Mouse (Mus musculus) 3134 (cell line): Measurements from ENCODE around the gene Gls.

Source experiments
- DNase-seq: peaks from one replicate; pipeline ENCODE4 v3.0.0-alpha.2; 2011; ENCODE audit warnings: low spot score; ENCODE audit not compliant: insufficient read length; ENCODE audit errors: extremely low read depth

Gls gene

GRCm38 (mm10) chr1:52233143-52233713 lies at the start of gene Gls:
Gene Gls (minus strand): TSS chr1:52233232.
- DNase-seq, result peak; percentile 97

GRCm38 (mm10) chr1:52279831-52280595 lies 47.0 kb upstream of the Gls start:
- no peak for DNase-seq

- no peak for DNase-seq
Observed at GRCm38 (mm10) chr1:52279331-52279730, 46.3 kb upstream of the Gls start.

GRCm38 (mm10) chr1:52278073-52278472 lies 45.0 kb upstream of the Gls start:
- DNase-seq, result no peak

DNA sequence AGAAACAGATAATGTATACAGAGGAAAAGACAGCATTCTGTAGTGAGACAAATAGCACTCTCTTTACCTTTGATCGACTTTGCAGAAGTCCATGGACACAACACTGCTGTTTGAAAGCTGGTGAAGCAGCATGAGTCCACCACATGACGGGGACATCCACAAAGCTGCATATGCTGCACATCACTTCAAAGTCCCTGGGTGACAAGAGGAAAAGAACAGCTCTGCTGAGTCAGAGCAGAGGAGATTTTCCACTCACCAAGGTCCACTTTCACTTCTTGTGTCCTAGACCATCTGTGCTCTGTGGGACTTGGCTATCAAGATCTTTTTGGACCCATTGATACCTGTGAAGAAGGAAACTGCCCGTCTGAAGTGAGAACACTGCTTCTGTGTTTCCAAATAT lies 41.2 kb upstream of the Gls start:
- no peak for DNase-seq

DNA sequence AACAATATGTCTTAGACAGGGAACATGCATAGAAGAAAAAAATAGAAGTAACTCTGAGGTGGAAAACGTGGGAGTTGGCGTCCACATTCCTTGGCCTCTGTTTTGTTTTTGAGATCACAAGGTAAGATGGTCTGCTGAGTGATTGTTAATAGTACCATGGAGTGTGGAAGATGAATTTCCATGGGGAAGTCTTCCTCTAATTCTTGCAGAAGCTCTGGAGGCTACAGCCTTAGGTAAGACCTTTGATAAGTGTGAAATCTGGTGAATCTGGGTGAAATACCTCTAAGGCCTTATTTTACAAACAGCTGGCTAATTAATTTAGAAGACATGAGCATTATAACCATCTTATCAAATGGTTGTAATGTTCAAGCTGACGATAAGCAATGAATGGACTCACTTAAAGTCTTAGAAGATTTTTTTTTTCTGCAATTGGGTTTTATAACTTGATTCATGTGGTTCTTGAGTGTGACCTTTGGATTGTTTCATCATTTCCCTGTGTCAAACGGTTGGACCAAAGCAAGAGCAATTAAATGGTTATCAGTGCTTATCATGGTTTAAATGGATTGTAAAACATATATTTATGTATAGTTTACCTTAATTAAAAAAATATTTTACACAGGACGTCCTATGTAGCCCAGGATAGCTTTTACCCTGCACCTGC lies 39.1 kb upstream of the Gls start:
- no peak for DNase-seq

GRCm38 (mm10) chr1:52270354-52270753 lies 37.3 kb upstream of the Gls start:
- no peak for DNase-seq

- no peak for DNase-seq
Observed at GRCm38 (mm10) chr1:52269596-52269995, 36.6 kb upstream of the Gls start.

DNA sequence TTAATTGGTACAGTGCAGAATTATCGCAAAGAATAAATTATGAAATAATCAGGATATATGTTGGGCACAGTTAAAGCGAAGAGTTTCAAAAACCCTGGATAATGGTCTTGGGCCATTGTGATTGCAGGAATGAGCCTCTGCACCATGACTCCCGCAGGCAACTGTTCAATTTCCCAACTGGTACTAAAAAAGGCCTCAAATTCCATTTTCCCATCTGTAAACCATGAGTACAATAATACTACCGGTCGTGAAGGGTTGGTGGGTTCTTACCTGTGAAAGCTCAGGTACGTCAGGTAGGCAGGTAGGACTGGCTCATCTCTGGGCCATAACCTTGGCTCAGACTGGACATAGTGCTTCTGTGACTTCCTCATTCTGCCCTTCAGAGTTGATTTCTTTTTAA lies 35.0 kb upstream of the Gls start:
- DNase-seq, result no peak

DNA sequence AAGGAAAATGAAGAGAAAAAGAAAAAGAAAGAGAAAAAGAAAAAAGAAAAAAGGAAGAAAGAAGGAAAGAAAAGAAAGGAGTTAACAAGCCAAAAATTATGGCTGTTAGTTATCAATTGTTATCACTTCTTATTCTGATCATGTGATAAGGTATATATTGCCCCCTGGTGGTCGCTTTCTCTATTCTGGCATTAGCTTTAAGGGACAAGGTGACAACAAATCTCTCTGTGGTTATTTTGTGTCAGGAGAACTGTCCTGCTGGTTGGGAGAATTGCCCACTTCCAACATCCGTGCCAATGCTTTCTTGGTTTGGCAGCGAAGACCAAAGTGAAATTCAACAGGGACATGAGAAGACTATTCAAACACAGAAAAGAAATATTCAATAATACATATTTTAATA lies 34.6 kb upstream of the Gls start:
- DNase-seq, result peak; percentile 39

DNA sequence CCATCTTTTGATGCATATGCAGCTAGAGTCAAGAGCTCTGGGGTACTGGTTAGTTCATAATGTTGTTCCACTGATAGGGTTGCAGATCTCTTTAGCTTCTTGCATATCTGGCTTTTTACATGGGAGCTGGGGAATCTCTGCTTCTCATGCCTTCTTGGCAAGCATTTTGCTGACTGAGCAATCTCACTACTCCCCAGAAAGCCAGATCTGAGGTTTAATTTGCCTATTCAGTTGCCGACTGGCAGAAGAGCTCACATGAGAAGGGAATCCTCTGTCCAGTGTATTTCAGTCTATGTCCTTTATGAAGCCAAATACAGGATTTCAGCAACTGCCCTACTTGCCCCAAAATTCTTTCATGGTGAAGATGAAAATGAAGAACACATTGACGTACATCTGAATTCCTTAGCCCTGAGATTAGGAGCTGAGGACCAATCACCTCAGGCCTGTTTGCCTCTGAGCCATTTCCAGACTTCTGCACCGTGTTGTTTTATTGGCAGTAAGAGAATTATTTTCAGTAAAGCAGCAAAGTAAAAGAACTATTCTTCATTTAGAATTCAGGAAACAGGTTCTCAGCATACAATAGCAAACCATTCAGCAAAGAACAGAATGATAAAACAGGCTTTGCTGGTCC lies 33.0 kb upstream of the Gls start:
- no peak for DNase-seq

- peak; percentile 70 for DNase-seq
Observed at GRCm38 (mm10) chr1:52264290-52264689, 31.3 kb upstream of the Gls start.

DNA sequence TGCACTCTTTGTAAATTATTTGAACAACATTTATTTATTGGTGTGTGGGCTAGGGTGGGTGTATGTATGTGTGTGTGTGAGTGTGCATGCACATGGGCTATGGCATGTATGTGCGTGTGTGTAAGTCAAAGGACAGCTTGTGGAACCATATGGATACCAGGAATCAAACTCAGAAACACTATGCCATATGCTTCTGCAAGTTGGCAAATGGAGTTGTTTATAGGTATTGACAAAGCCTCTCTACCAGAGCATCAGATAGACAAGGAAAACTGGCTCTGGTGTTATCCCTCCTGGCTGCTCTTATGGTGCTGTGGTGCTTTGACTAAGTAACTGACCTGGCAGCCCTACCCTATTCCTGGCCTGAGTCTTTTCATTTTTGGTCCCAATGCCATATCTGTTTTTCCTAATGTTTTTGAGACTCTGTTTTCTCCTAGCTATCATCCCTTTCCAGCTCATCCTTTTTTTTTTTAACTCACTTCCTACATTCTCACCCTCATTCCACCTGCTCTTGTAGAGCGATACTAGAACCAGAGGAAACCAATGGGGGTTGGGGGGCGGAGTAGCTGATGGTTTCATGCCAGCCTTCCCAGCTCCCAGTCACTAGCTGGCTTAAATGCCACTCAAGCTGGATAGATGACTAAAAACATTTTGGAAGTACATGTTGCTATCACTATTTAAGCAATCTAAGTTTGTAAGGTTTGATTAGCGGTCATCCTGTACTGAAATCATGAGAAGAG lies 27.5 kb upstream of the Gls start:
- no peak for DNase-seq

DNA sequence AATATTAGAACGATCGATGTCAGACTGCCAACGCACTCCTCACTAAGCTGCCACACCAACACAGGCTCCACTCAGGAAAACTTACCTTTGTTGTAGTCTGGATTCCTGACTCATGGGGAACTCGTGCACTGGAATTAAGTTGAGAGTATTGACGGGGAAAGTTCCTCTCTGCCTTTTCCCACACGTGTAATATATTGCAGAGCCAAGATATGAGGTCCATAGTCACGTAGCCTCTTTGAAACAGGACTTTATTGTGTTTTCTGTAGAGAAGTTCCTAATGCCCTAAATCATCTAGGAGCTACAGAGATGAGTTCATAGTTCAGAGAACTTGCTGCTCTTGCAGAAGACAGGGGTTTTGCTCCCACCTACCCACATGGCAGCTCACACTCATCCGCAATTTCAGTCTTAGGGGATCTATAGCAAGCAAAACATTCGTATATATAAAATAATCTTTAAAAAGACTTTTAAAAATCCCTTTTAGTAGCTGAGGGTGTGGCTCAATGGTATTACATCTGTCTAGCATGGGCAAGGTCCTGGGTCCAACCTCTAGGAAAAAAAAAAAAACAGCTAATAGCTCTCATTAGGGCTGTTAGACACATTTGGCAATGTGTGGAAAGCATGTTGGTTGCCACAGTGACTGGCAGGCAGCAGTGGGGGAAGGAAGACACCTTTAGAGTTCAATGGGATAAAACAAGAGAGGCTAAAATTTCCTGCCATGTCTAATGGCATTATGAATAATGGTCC lies 25.1 kb upstream of the Gls start:
- DNase-seq, result no peak

- DNase-seq, result no peak
Observed at GRCm38 (mm10) chr1:52256916-52257315, 23.9 kb upstream of the Gls start.

GRCm38 (mm10) chr1:52256194-52256593 lies 23.2 kb upstream of the Gls start:
- no peak for DNase-seq

DNA sequence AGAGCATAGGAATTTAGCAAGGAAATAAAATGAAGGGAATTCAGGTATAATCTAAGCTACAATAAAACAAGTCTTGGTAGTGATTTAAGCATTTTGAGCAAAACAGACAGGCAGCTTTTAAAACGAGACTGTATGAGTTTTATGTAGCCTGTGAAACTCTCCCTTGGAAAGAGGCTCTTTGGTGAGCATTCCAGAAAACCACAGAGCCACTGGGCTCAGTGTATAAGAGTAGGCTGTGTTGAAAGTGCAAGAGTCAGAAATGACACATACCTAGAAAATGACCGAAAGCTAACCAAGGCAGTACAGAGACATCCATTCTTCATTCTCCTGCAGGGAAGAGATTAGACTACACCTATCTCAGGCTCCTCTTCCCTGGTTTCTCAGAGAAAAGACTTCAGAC lies 21.4 kb upstream of the Gls start:
- peak; percentile 63 for DNase-seq

- no peak for DNase-seq
Observed at GRCm38 (mm10) chr1:52253386-52253785, 20.4 kb upstream of the Gls start.

DNA sequence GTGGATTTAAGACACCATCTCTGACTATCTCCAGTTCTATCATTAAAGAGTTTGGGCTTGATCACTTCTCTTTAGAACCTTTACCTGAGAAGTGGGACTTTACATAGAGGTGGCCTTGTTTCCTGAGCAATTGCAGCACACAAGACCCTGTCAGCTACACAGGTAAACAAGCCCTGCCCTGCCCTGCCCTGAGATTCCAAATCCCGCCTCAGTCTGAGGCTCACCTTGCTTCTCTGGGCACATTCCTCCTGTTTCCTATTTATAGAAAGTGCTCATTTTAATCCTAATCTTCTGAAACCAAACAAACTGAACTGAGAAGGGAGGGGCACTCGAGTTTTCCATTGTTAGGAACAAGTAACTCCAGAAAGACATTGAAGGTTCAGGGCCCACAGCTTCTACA lies 19.4 kb upstream of the Gls start:
- DNase-seq, result no peak

DNA sequence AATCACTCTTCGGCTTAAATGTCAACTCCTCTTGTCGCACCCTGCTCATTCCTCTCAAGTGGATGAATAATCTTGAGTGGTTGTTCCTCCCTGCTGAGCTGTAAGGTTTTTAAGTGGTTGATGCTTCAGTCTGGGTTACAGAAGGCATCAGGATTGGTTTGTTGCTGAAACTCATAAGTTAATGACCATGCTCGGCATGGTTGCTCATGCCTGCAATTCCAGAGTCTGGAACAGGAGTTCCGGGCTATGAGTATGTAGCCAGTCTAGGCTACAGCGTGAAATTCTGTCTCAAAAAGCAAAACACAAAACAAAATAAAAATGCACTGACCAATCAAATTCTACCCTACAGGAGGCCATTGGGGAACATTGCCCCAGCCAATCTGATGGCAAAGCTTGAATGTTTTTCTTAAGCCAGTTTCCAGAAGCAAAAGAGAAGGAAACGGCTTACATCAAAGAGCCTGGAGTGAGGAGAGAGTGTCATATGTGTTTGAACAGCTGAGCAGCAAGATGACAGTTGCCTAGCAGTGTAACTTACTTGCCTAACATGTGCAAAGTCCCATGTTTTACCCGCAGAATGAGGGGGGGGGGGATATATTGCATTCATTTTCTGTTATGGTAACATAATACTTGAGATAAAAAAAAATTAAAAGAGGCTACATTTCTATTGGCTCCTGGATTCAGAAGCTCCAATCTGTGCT lies 18.2 kb upstream of the Gls start:
- DNase-seq, result no peak
